Mouse (Mus musculus) olfactory bulb, adult 2 months (tissue): ENCODE measurements around the gene Cnnm3. TPM values are rescaled to one million over a fixed set of nuclear protein-coding genes. Genes with fewer than 3 reads are reported as not detected.

ENCODE experiments used
- H3K27ac ChIP-seq: fragments of 200-500 bp; 2 replicates; pipeline ENCODE4 v1.5.1; 2012; ENCODE audit warnings: low read depth, low read length; ENCODE audit not compliant: insufficient read depth
- H3K4me1 ChIP-seq: fragments of 200-500 bp; 2 replicates; pipeline ENCODE4 v1.6.1; 2012; ENCODE audit warnings: low read length; ENCODE audit not compliant: control insufficient read depth, insufficient read depth
- H3K4me3 ChIP-seq: fragments of 200-500 bp; 2 replicates; pipeline ENCODE4 v1.5.1; 2012; ENCODE audit warnings: mild to moderate bottlenecking, low read depth, low read length, moderate library complexity; ENCODE audit not compliant: insufficient read depth
- CTCF ChIP-seq: fragments of 200-500 bp; IDR thresholded peaks from 2 replicates; pipeline ENCODE4 v1.5.1; 2012; ENCODE audit warnings: low read depth, mild to moderate bottlenecking, low read length, moderate library complexity; ENCODE audit not compliant: insufficient read depth
- POLR2A ChIP-seq: fragments of 200-500 bp; IDR thresholded peaks from 2 replicates; pipeline ENCODE4 v1.6.1; 2012; ENCODE audit warnings: mild to moderate bottlenecking, low read depth, low read length, moderate library complexity; ENCODE audit not compliant: insufficient read depth
- WGBS: fragments of 180-500 bp; shearing (Covaris S2); methylation state at CpG from one replicate; pipeline ENCODE4 v1.1.7; 2018; 5-methylcytosine and 5-hydroxymethylcytosine counted together
- polyA plus RNA-seq: library from polyadenylated mRNA; stranded (reverse); fragments of >200 nt; gene quantifications from 2 replicates; pipeline ENCODE4 v1.2.4, GENCODE M21; 2012; ENCODE audit warnings: low replicate concordance; ENCODE audit not compliant: missing spikeins, insufficient read depth, insufficient read length

Gene Cnnm3
- polyA plus RNA-seq, 1 experiment: not detected

DNA sequence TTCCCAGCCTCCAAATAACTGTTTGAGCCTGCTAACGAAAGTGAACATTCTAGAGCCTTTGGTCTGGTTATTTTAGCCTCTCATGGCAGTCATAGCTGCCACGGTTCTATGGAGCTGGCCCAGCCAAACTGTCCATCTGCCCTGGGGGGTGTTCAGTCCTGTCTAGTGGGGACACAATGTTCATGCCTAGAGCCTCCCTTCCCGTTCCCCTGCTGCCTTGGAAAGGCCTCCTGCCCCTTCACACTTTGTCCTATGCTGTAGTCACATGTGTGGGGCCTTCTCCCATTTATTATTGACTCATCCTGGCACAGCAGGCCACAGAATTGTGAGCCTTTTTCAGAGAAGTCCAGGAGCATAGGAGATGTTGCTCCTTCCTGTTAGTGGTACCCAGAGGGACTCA is 6.6 kb downstream of the Cnnm3 start:
- 67% methylated on average over 3 of the region's 3 CpGs for WGBS
- Histone ChIP-seq H3K4me3 (no peak overlapping the region), H3K4me1 (peaks cover 31% of the 10 kb centered on the region), H3K27ac (no peak overlapping the region)
- TF ChIP-seq CTCF (no peak), POLR2A (no peak)

DNA sequence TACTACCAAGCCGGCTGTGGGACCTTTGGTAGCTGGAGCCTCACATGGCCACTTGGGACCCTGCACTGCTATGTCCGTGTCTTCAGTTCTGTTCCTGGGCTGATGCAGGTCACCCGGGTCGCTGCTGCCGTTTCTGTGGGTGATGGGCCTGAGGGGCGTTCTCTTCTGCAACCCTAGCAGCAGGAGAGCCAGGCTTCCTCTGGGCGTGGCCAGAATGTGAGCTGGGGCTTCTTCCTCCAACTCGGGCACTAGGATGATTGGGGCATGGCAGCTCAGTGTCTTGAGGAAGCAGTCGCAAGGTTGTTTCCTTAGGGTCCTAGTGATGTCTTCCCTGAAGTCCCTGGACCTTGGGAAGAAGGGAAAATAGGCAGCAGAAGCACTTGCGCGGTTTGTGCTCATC is 8.0 kb downstream of the Cnnm3 start:
- TF ChIP-seq POLR2A: no peak
- 87% methylated on average over 11 of the region's 11 CpGs for WGBS
- no peak overlapping the region for H3K27ac ChIP-seq
- peaks cover 26% of the 10 kb centered on the region for H3K4me1 ChIP-seq
- no peak overlapping the region for H3K4me3 ChIP-seq

DNA sequence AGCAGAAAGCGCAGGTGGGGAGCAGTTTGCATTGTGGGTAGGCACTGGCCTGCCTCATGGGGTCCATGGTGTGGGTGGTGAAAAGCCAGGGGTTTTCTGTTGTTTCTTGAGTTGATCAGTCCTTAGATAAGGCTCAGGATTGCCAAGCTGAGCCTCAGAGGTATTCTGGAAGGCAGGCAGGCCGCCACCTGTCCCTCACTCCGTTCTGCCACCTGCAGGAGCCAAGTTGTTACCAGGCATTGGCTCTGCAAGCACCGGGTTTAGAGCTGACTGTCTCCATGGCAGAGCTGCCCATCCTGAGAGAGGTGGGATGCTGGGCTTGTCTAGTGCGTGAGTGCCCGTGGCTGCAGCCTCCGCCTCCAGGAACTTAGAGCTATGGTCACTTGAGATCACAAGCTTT is 10.5 kb downstream of the Cnnm3 start:
- no peak overlapping the region for H3K4me3 ChIP-seq
- H3K27ac ChIP-seq: no peak overlapping the region
- TF ChIP-seq CTCF: no peak
- TF ChIP-seq POLR2A: no peak
- WGBS: 94% methylated on average over 7 of the region's 7 CpGs
- H3K4me1 ChIP-seq: peaks cover 10% of the 10 kb centered on the region

DNA sequence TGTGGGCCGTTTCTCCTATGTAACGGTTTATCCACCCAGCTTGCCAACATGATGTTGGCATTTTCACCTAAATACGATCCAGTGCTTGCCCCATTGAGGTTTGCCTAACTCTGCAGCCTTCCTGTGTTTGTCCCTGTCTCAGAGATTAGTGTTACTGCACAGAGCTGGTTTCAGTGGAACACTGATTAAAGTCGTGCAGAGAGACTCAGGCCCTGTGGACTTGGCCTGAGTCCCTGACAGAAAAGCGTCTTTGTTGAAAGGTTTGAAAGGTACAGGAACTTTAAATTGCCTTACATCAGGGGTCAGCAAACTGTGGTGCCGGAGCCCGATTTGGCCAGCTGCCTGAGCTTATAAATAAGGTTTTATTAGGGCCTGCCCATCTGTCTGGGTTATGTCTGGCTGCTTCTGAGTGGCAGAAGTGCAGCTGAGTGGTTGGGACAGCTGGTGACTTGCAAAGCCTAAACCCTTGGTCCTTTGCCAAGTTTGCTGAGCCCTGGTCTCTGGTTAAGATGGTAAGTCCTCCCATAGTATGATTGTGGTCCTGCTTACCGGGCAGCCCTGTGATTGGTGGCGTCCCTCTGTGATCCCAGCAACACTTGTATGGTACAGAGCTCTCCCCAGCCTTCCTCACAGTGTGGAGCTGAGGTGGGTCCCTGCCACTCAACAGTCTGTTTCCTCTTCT is 11.8 kb downstream of the Cnnm3 start:
- Histone ChIP-seq H3K27ac (no peak overlapping the region), H3K4me1 (peaks cover 6% of the 10 kb centered on the region; the same call in 1 of the 2 replicates), H3K4me3 (no peak overlapping the region)
- TF ChIP-seq POLR2A: no peak
- no peak for TF ChIP-seq CTCF
- WGBS: 50% methylated on average over 9 of the region's 9 CpGs

DNA sequence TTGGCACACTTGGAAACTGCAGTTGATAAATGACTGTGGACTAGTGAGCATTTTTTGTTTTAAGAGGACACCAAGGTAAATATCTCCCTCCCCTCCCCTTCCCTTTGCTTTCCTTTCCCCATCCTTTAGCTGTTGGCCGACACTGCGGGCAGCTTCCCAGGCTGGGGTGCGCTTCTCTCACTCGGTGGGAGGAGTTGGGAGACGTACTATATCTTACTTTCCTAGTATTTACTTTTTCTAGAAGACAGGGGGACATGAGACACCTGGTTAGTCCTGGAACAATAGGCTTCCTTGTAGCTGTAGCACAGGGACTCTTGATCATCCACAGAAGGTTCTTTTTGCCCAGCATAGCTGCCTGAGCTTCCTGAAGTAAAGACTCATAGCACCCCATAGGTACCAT is 12.4 kb downstream of the Cnnm3 start:
- H3K4me3 ChIP-seq: no peak overlapping the region
- H3K4me1 ChIP-seq: peaks cover under 1% of the 10 kb centered on the region; the same call in 1 of the 2 replicates
- 89% methylated on average over 5 of the region's 5 CpGs for whole genome bisulfite sequencing
- no peak for TF ChIP-seq POLR2A
- no peak for TF ChIP-seq CTCF
- no peak overlapping the region for H3K27ac ChIP-seq

DNA sequence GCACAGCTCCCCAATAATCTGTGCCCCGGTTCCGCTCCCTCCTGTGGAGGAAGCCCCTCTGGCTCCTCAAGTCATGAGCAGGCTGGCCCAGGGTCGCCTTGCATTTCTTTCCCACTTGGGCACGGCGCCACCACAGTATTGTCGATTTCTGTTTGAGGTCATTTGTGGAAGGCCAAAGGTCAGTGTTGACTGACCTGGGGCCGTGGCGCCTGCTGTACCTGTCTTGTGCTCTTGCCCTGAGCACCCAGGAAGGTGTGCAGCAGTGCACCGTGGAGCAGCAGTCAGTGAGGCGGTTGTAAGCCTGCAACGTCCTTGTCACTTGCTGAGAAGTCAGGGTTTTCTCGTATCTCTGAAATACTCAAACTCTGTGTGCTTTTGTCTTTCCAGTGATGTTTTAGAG is 14.1 kb downstream of the Cnnm3 start:
- WGBS: 94% methylated on average over 12 of the region's 12 CpGs
- H3K4me3 ChIP-seq: no peak overlapping the region
- no peaks in the 10 kb centered on the region for H3K4me1 ChIP-seq
- TF ChIP-seq POLR2A (no peak), CTCF (no peak)
- H3K27ac ChIP-seq: no peak overlapping the region

DNA sequence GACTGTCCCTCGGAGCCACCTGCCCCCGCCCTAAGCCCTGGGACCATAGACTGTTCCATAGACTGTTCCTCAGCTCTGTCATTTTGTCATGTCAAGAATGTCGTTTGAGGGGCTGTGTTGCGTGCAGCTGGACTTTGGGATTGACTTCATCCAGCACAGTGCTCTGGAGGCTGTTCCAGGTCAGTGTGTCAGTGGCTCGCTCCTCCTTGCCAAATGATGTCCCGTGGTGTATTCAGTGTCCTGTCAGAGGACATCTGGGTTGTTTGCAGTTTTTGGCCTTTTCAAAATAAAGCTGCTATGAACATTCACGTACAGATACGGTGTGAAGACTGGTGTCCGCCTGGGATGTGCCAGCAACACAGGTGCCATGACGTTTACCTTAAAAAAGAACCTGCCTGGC is 15.2 kb downstream of the Cnnm3 start:
- H3K4me3 ChIP-seq: no peak overlapping the region
- TF ChIP-seq POLR2A (no peak), CTCF (no peak)
- 93% methylated on average over 10 of the region's 10 CpGs for WGBS
- no peaks in the 10 kb centered on the region for H3K4me1 ChIP-seq
- no peak overlapping the region for H3K27ac ChIP-seq

DNA sequence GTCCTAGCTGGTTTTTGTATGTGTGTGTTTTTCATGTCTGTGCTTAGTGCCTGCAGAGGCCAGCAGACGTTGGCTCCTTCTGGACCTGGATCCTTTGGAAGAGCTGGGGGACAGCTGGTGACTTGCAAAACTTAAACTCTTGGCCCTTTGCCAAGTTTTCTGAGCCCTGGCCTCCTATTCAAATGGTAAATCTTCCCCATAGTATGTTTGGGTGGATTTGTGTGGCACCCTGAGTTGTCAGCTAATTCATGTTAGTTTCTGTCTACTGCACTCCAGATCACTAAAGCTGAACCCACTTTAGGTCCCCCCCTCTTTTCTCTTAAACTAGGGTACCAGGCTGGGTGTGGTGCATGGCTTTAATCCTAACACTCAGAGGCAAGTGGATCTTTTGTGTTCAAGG is 16.7 kb downstream of the Cnnm3 start:
- Histone ChIP-seq H3K4me3 (no peak overlapping the region), H3K27ac (no peak overlapping the region), H3K4me1 (no peaks in the 10 kb centered on the region)
- WGBS: 24% methylated on average over 1 of the region's 1 CpGs
- TF ChIP-seq CTCF (no peak), POLR2A (no peak)

DNA sequence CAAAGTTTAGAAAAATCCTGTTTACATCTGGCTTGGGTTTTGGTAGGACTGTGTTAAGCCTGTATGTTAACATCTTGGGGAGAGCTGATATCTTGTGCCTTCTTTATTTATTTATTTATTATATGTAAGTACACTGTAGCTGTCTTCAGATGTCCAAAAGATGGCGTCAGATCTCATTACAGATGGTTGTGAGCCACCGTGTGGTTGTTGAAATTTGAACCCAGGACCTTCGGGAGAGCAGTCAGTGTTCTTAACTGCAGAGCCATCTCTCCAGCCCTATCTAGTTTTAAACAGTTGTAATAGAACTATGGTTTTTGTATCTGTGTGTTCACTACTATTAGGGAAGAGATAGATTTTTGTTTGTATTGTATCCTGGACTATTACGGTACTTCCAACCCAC is 17.6 kb downstream of the Cnnm3 start:
- TF ChIP-seq POLR2A (no peak), CTCF (no peak)
- no peaks in the 10 kb centered on the region for H3K4me1 ChIP-seq
- 86% methylated on average over 4 of the region's 4 CpGs for WGBS
- no peak overlapping the region for H3K27ac ChIP-seq
- H3K4me3 ChIP-seq: no peak overlapping the region

DNA sequence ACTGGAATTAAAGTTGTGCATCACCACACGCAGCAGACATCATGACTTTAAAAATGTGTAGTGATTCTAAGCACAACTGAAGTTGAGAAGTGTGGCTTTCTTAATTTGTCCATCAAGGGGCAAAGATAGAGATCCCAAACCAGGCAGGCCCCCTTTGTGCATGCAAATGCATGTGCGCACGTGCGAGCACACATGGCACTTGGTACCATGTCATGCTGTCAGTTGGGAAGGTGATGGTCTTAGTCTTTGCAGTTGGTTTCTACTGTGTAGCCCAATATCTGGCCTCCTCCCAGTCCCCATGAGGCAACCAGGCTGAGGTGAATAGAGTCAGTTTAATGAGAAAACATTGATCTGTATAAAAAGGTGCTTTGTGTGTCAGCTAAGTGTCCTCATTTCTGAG is 18.2 kb downstream of the Cnnm3 start:
- TF ChIP-seq POLR2A (no peak), CTCF (no peak)
- Histone ChIP-seq H3K4me3 (no peak overlapping the region), H3K4me1 (peaks cover 5% of the 10 kb centered on the region; the same call in 1 of the 2 replicates), H3K27ac (no peak overlapping the region)
- 94% methylated on average over 4 of the region's 4 CpGs for WGBS

DNA sequence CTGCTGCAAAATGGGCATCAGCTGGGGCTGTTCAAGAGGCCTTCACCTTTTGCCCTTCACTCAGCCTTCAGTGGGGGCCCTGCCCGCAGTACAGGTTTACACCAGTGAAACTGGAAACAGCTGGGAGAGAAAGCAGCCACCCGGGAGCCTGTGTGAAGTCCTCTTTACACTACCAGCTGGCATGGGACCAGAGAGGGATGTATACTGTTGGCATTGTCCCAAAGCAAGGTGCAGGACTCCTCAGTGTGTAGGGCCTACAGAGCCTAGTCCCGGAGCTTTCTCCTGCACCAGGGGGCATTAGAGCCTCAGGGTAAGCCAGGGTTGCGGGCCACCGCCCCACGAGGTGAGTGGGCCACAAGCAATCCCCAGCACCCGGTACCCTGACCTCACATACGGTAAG is 18.8 kb downstream of the Cnnm3 start:
- no peak overlapping the region for H3K27ac ChIP-seq
- H3K4me1 ChIP-seq: peaks cover 9% of the 10 kb centered on the region
- no peak overlapping the region for H3K4me3 ChIP-seq
- TF ChIP-seq CTCF (no peak), POLR2A (no peak)
- WGBS: 71% methylated on average over 8 of the region's 8 CpGs
